Mouse (Mus musculus) kidney, adult 2 months (tissue): Measurements from ENCODE around the gene Spocd1.

ENCODE experiments used
- CTCF ChIP-seq: fragments of 200-500 bp; conservative IDR thresholded peaks from 2 replicates; pipeline ENCODE4 v1.5.1; 2011; ENCODE audit warnings: low read depth, mild to moderate bottlenecking, control low read depth, low read length, moderate library complexity, mixed read lengths; ENCODE audit not compliant: insufficient read depth, insufficient read length
- POLR2A ChIP-seq: fragments of 200-500 bp; IDR thresholded peaks from one replicate; pipeline ENCODE4 v1.6.1; 2011; ENCODE audit warnings: low read depth, low read length, control low read depth

DNA sequence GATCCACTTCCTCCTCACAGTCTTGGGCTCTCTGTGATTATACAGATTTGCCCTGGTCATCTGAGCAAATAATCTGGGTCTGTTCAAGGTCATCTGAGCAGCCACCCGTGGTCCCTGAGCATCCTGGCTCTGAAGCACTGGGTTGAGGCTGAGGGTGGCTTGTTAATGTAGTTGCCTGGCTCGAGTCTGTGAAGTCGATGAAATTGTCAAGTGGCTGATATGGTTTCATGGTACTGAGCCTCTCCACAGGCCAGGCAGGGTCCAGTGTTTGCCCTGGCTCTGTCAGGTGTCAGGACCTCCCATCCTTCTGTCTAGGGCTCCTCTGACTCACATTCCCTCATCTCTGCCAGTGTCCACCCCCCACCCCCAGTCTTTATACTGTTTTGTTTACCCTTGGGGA is 25.5 kb upstream of the Spocd1 start:
- TF ChIP-seq CTCF: no peak
- TF ChIP-seq POLR2A: no peak
